Mouse (Mus musculus) heart, postnatal 10 days (tissue): Measurements from ENCODE around the gene Shf. TPM values are rescaled to one million over a fixed set of nuclear protein-coding genes. Genes with fewer than 3 reads are reported as not detected.

ENCODE experiments used
- DNase-seq, 2 experiments: peaks; one replicate each; pipeline ENCODE4 v3.0.0; 2021
- intact Hi-C: fragments of 180-260 bp; cut with DNase I; formaldehyde crosslinking; loops from one replicate; pipeline ENCODE4 v1.15.1; 2025
- total RNA-seq, 2 experiments: library from RNA; stranded (reverse); gene quantifications; 2 replicates each; pipeline ENCODE4 v1.2.3; 2021

Shf gene
- total RNA-seq, 2 experiments from 2014 or later: 7.9 to 9.6 TPM

GRCm38 (mm10) chr2:122309647-122310046 lies 59.3 kb downstream of the Shf start:
- DNase-seq: no peak
- intact Hi-C loops: no loop called here

DNA sequence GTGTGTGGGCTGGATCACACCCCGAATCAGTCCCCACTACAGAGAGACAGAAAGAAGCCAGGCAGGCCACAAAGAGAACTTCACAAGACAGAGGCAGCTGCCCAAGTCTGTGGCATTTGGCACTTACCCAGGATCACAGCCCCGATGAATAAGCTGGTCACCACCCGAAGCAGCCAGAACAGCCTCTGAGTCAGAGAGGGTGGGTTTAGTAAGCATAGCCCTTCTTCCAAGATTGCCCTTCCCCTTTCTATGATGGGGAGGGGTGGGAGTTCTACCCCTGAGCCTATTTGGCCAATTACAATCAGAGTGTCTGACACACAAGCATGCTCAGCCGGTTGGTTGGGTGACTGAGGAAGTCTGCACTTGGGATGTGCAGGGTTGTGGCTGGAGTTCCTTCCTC lies 62.8 kb downstream of the Shf start:
- peak in 1 of 2 experiments; percentile 7 for DNase-seq
- intact Hi-C loops: no loop called here

GRCm38 (mm10) chr2:122305097-122305892 lies 63.7 kb downstream of the Shf start:
- no peak for DNase-seq
- intact Hi-C loops: no loop called here

- intact Hi-C loops: loop anchor here (5.0 kb wide), 3 partner anchors 62 to 253 kb away; no protein-coding TSS in a partner anchor
- no peak for DNase-seq
These were observed 64.4 kb downstream of the Shf start for GRCm38 (mm10) chr2:122304544-122304943.

DNA sequence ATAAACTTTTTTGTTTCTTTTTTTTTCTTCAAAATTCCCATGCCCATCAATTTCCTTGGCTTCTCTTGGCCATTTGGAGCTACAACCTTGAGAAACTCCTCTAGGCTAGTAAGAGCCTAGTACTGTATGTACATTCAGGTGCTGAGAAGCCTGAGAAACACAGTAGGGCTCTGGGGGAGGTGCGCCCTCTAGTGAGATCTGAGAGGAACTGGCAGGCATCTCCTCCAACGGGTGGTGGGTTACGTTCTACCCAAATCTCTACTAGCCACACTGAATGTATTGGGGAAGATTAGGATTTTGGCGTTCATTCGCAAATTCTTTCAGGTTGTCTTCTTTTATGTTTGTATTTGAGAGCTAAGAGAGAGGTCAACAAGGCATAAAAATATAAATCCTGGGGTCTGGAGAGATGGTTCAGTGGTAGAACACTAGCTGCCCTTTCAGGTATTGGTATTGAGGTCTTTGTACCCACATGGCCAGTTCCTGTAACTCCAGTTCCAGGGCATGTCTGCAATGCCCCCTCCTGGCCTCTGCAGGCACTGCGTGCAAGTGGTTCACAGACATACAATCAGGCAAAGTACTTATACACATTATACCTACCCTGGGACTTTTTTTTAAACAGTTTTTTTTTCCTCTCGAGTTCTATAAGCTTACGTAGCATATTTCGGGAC lies 66.3 kb downstream of the Shf start:
- intact Hi-C loops: loop anchor here (1.0 to 5.0 kb wide), 4 partner anchors 60 to 255 kb away; no protein-coding TSS in a partner anchor
- peak; percentile 69 to 80 for DNase-seq

- intact Hi-C loops: loop anchor here (5.0 kb wide), 3 partner anchors 60 to 255 kb away; no protein-coding TSS in a partner anchor
- DNase-seq: no peak
These were observed 66.9 kb downstream of the Shf start for GRCm38 (mm10) chr2:122301921-122302573.

DNA sequence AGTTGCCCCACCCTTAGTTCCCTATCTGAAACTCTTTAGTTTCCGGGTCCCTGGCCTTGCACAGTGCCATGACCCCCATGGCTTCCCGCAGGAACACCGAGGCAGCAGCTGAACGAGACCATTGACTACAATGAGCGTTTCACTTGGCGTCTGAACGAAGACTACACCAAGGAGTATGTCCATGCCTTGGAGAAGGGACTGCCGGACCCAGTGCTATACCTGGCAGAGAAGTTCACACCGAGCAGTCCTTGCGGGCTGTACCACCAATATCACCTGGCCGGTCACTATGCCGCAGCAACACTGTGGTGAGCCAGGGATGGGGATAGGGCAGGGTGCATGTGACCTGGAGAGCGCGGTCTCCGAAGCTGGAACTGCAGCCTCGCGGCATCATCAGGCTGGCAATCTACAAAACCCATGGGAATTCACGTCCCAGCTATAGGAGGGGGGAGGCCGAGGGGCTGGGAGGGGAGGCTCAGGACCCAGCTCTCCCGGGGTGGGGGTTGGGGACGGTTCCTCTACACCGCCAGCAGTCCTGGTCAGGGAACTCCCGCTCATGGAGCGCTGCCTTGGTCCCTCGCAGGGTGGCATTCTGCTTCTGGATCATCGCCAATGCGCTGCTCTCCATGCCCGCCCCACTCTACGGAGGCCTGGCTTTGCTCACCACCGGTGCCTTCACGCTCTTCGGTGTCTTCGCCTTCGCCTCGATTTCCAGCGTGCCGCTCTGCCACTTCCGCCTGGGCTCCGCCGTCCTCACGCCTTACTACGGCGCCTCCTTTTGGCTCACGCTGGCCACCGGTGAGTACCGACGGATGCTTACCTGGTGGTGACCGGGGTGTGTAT lies 67.7 kb downstream of the Shf start:
- intact Hi-C loops: loop anchor here (5.0 kb wide), 3 partner anchors 59 to 256 kb away; no protein-coding TSS in a partner anchor
- DNase-seq: peak; percentile 34 to 46

DNA sequence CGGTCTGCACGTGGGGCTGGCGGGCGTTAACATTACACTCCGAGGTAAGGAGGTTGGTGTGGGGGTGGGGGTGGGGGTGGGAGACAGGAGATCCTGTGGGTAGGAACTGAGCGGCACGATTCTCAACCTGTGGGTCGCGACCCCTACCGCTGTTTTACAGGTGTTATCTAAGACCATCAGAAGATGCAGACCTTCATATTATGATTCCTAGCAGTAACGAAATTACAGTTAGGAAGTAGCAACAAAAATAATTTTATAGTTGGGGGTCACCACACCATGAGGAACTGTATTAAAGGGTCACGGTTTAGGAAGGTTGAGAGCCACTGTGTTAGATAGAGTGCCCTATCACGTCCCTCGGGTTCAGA lies 68.3 kb downstream of the Shf start:
- no peak for DNase-seq
- intact Hi-C loops: loop anchor here (5.0 kb wide), 3 partner anchors 58 to 257 kb away; no protein-coding TSS in a partner anchor

DNA sequence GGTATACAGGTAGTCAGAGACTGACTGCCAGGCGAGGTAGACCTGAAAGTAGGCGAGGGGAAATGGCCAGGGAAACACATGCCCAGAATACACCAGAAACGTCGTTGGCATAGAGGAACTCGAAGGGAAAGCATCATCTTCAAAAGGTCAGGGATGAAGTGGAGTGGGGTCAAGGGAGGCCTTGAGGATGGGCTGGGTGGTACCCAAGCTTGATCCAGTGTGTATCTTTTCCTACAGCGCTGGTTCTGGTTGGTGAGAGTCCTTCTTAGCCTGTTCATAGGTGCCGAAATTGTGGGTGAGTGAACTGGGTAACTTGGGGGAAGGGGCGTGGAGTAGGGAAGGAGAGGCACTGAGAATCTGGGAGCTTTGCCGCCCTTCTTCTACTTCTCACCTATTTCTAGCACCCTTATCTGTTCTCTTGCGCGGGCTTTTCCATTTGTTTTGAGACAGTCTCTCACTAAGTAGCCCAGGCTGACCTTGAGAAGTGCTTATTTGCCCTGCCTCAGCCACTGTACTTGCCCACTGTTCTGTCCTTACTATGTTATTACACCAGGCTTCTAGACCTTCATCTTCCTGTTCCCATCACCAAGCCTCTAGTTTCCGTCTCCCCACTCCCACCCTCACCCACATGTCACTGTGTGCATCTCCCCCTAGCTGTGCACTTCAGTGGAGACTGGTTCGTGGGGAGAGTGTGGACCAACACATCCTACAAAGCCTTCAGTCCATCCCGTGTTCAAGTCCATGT lies 68.9 kb downstream of the Shf start:
- intact Hi-C loops: loop anchor here (5.0 kb wide), 3 partner anchors 58 to 257 kb away; no protein-coding TSS in a partner anchor
- no peak for DNase-seq

Other genes starting within 250 kb of the Shf start
- gene B2m, start 221.5 kb downstream of the Shf start, total RNA-seq: 100 to 1,000 TPM; 130 to 134 TPM
- not detected for gene Trim69, start 208.5 kb downstream of the Shf start, total RNA-seq
- not detected for gene Patl2, start 183.0 kb downstream of the Shf start, total RNA-seq
- not detected for gene Terb2, start 182.9 kb downstream of the Shf start, total RNA-seq
- 100 to 1,000 TPM in 1 of 2 experiments, 10 to 100 TPM in 1; 88.5 to 113 TPM for gene Sord, start 134.4 kb downstream of the Shf start, total RNA-seq
- under 1 TPM; 0.34 to 0.45 TPM for gene Duox2, start 70.7 kb downstream of the Shf start, total RNA-seq
- gene Duoxa2, start 70.3 kb downstream of the Shf start, total RNA-seq: not detected
- under 1 TPM; 0.27 to 0.45 TPM for gene Duoxa1, start 55.4 kb downstream of the Shf start, total RNA-seq
- gene Duox1, start 53.5 kb downstream of the Shf start, total RNA-seq: under 1 TPM; 0.22 to 0.26 TPM
- 10 to 100 TPM; 23.0 to 32.1 TPM for gene Slc28a2, start 57.3 kb upstream of the Shf start, total RNA-seq
- under 1 TPM; 0.67 to 0.74 TPM for gene Gm14085, start 115.8 kb upstream of the Shf start, total RNA-seq
- gene Gatm, start 242.1 kb upstream of the Shf start, total RNA-seq: 1 to 10 TPM; 7.5 to 8.2 TPM